Mouse (Mus musculus) stomach, postnatal 0 days (tissue): Measurements from ENCODE around the gene Grb10. TPM values are rescaled to one million over a fixed set of nuclear protein-coding genes. Genes with fewer than 3 reads are reported as not detected.

ENCODE experiments used
- ATAC-seq: fragments of 200-750 bp; cut with Nextera tagmentation; 2 replicates; pipeline ENCODE4 v1.8.0; 2017; ENCODE audit not compliant: low FRiP score, low TSS enrichment
- DNase-seq: peaks from one replicate; pipeline ENCODE4 v3.0.0-alpha.2; 2016; ENCODE audit warnings: low spot score
- H3K27ac ChIP-seq: fragments of 300-500 bp; sonication (generic); replicated peaks from 2 replicates; pipeline ENCODE4 v1.5.1; 2014; ENCODE audit warnings: mild to moderate bottlenecking, control low read depth
- H3K27me3 ChIP-seq: fragments of 300-500 bp; sonication (generic); 2 replicates; pipeline ENCODE4 v1.6.1; 2014; ENCODE audit warnings: low read length; ENCODE audit not compliant: control insufficient read depth, insufficient read depth
- H3K36me3 ChIP-seq: fragments of 300-500 bp; sonication (generic); 2 replicates; pipeline ENCODE4 v1.6.1; 2014; ENCODE audit warnings: low read length, mixed read lengths; ENCODE audit not compliant: control insufficient read depth, insufficient read depth
- H3K4me1 ChIP-seq: fragments of 300-500 bp; sonication (generic); replicated peaks from 2 replicates; pipeline ENCODE4 v1.6.1; 2014; ENCODE audit warnings: antibody characterized with exemption; ENCODE audit not compliant: control insufficient read depth, insufficient read depth
- H3K4me2 ChIP-seq: fragments of 300-500 bp; sonication (generic); replicated peaks from 2 replicates; pipeline ENCODE4 v1.6.1; 2014; ENCODE audit warnings: low read depth, mild to moderate bottlenecking, control low read depth, moderate library complexity
- H3K4me3 ChIP-seq: fragments of 300-500 bp; sonication (generic); 2 replicates; pipeline ENCODE4 v1.5.1; 2014; ENCODE audit warnings: low read depth, low read length, control low read depth
- H3K9ac ChIP-seq: fragments of 300-500 bp; sonication (generic); 2 replicates; pipeline ENCODE4 v1.6.1; 2014; ENCODE audit warnings: mild to moderate bottlenecking, low read length, control low read depth, mixed read lengths
- H3K9me3 ChIP-seq: fragments of 300-500 bp; sonication (generic); 2 replicates; pipeline ENCODE4 v1.6.1; 2016; ENCODE audit warnings: low read length; ENCODE audit not compliant: control insufficient read depth
- CTCF ChIP-seq: IDR thresholded peaks from 2 replicates; pipeline ENCODE4 v1.5.1; 2016; ENCODE audit warnings: antibody characterized with exemption, low read depth, mild to moderate bottlenecking, moderate library complexity
- EP300 ChIP-seq: optimal IDR thresholded peaks from 2 replicates; pipeline ENCODE3; 2016; ENCODE audit warnings: antibody characterized with exemption
- WGBS: fragments of 180-500 bp; shearing (Covaris S2); extraction: QIAGEN DNeasy Blood & Tissue Kit; methylation state at CpG from one replicate; pipeline ENCODE4 v1.1.7; 2014; 5-methylcytosine and 5-hydroxymethylcytosine counted together
- polyA plus RNA-seq: library from polyadenylated mRNA; unstranded; fragments of >200 nt; fragmentation: Nextera tagmentation; extraction: Ambion mirVana; gene quantifications from 2 replicates; pipeline ENCODE4 v1.2.1, GENCODE M21; 2015

Grb10 gene
- polyA plus RNA-seq, 1 experiment from 2014 or later, result 64.7 TPM

DNA sequence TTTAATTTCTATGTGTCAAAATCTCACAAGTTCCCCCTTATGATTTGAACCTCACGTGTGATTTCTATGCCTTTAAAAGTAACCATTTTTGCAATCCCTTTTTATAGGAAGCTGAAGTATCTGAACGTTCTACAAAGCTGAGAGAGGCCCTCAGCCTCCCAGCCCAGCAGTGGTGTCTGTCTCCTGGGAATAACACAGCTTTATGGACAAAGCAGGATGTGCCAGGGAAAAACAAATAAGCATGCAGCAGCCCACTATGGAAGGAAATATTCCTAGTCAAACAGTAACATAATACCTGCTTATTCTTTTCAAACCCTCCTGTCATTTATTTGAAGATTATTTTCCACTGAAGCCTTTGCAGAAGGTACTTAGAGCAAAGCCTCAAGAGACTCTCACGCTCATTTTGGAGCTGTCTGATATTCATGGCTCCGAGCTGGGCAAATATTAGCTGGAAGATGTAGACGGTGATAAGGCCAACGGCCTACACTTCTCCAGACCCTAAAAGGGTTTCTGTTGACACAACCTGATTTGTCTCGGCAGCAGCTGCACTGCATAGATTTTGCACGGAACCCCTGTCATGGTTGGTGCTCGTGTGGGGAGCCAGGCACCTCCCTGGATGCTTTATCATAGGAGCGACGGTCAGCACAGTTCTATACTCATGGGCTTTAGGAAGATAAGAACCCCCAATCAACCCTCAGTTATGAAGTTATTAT lies 153.8 kb downstream of the Grb10 start:
- no peaks in the 10 kb centered on the region for H3K27me3 ChIP-seq
- no peak for ATAC-seq
- DNase-seq, result no peak
- H3K4me3 ChIP-seq, result no peak overlapping the region
- no peak overlapping the region for H3K4me2 ChIP-seq
- H3K4me1 ChIP-seq, result no peaks in the 10 kb centered on the region
- no peaks in the 10 kb centered on the region for H3K36me3 ChIP-seq
- H3K9me3 ChIP-seq, result no peaks in the 10 kb centered on the region
- TF ChIP-seq EP300 (no peak), CTCF (no peak)
- no peak overlapping the region for H3K9ac ChIP-seq
- WGBS, result 28% methylated on average over 11 of the region's 11 CpGs
- H3K27ac ChIP-seq, result no peak overlapping the region

DNA sequence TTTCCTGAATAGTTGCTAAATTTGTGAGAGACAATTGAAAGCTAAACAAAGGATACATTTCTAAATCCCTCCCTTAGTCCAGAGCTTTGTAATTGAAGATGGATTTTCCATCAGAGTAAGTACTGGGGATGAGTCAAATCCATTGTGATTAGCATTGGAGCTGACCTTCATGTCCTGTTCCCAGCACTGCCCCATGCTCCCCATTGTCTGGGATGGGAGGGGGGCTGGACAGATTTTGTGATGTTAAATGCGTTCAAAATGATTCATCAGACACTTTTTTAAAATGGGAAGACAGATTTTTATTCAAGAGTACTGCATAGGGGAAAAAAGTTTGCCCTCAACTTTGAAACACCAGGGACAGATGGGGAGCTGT lies 156.7 kb downstream of the Grb10 start:
- DNase-seq, result no peak
- TF ChIP-seq CTCF (no peak), EP300 (no peak)
- Histone ChIP-seq H3K27ac (no peak overlapping the region; the same call in 1 of the 2 replicates), H3K36me3 (no peaks in the 10 kb centered on the region), H3K9me3 (no peaks in the 10 kb centered on the region), H3K4me2 (no peak overlapping the region), H3K4me1 (0 out of 2 replicates have a peak, but pooled peaks cover 2% of the 10 kb centered on the region), H3K9ac (no peak overlapping the region), H3K27me3 (no peaks in the 10 kb centered on the region), H3K4me3 (no peak overlapping the region)
- 40% methylated on average over 1 of the region's 1 CpGs for WGBS
- ATAC-seq, result no peak

DNA sequence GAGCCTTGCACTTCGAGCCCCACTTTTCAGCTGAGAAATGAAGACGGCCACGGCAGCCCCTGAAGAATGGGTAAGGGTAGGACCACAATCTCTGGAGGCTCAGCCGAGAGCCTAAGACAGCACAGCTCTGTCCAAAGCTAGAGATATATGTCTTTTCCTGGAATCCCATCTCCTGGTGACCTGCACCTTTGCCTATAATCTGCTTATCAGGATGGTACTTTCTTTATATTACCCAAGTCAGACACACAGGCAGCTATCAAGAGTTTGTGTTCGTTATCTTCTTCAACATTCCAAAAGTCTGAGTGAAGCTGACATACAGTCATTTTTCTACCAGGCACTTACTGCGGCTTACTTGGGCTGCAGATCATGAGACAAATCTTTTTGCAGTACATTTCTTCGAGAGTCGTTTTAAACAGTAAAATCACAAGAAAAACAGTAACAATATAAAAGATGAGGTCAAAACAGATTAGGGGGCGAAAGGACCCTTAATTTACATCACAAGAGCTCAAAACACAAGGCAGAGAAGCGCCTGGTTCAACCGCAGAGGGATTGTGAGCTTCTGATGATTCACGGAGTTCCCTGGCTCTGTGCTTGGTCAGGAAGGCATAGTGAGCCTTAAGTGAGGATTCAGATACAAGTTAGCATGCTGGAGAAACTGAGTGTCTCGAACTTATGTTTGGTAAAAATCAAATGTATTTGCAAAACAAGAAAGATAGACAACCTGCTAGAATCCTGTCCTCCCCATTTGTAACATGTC lies 157.3 kb downstream of the Grb10 start:
- H3K4me2 ChIP-seq, result no peak overlapping the region
- H3K27ac ChIP-seq, result no peak overlapping the region
- ATAC-seq (no peak), DNase-seq (no peak)
- no peaks in the 10 kb centered on the region for H3K27me3 ChIP-seq
- H3K36me3 ChIP-seq, result no peaks in the 10 kb centered on the region
- H3K4me3 ChIP-seq, result no peak overlapping the region
- no peak for TF ChIP-seq CTCF
- TF ChIP-seq EP300, result no peak
- WGBS, result 49% methylated on average over 13 of the region's 13 CpGs
- 0 out of 2 replicates have a peak, but pooled peaks cover 2% of the 10 kb centered on the region for H3K4me1 ChIP-seq
- H3K9ac ChIP-seq, result no peak overlapping the region
- no peaks in the 10 kb centered on the region for H3K9me3 ChIP-seq

Other genes starting within 250 kb of the Grb10 start
- gene Fignl1, start 229.7 kb downstream of the Grb10 start, polyA plus RNA-seq, result 9.5 and 10.5 TPM in 2 replicates
- 24.0 and 24.1 TPM in 2 replicates for gene Ddc, start 140.5 kb downstream of the Grb10 start, polyA plus RNA-seq